Mouse (Mus musculus): ENCODE data around the gene Clec2l. TPM values are rescaled to one million over a fixed set of nuclear protein-coding genes. Genes with fewer than 3 reads are reported as not detected.

Clec2l gene
- 3.6 and 3.8 TPM in 2 replicates for polyA plus RNA-seq (2015; fragmentation: Nextera tagmentation; extraction: Ambion mirVana)

GRCm38 (mm10) chr6:38662714-38663615, at the start of gene Clec2l:
TSS of gene Clec2l (plus strand) at chr6:38663069.
- Histone ChIP-seq H3K4me2 (peak within 1 kb of the TSS; percentile 92), H3K9me3 (replicated peaks) (no peaks in the 10 kb centered on the region), H3K4me3 (peak within 1 kb of the TSS; percentile 60), H3K27ac (peak within 1 kb of the TSS; percentile 31; the same call in 1 of the 2 replicates), H3K27me3 (peaks cover 29% of the 10 kb centered on the region), H3K4me1 (peaks cover 7% of the 10 kb centered on the region; the same call in 1 of the 2 replicates), H3K9ac (peak within 1 kb of the TSS; percentile 70), H3K36me3 (ENCODE audit: poor library complexity, severe bottlenecking) (no peaks in the 10 kb centered on the region)
- ATAC-seq, result peak; percentile 89
- under 1% methylated on average over 54 of the region's 84 CpGs for WGBS

- Histone ChIP-seq H3K9ac (no peak overlapping the region), H3K4me2 (no peak overlapping the region), H3K4me1 (no peaks in the 10 kb centered on the region), H3K27me3 (no peaks in the 10 kb centered on the region), H3K9me3 (replicated peaks) (no peaks in the 10 kb centered on the region), H3K4me3 (no peak overlapping the region), H3K27ac (no peak overlapping the region), H3K36me3 (ENCODE audit: poor library complexity, severe bottlenecking) (peaks cover 34% of the 10 kb centered on the region)
- 83% methylated on average over 1 of the region's 1 CpGs for WGBS
- ATAC-seq, result no peak
These were observed 40.5 kb upstream of the Clec2l start for GRCm38 (mm10) chr6:38622406-38622805.

GRCm38 (mm10) chr6:38623457-38623856, 39.4 kb upstream of the Clec2l start:
- H3K27me3 ChIP-seq, result no peaks in the 10 kb centered on the region
- H3K9ac ChIP-seq, result no peak overlapping the region
- no peak overlapping the region for H3K4me3 ChIP-seq
- H3K4me2 ChIP-seq, result no peak overlapping the region
- no peak for ATAC-seq
- H3K36me3 ChIP-seq (ENCODE audit: poor library complexity, severe bottlenecking), result peaks cover 24% of the 10 kb centered on the region
- H3K4me1 ChIP-seq, result no peaks in the 10 kb centered on the region
- 96% methylated on average over 2 of the region's 2 CpGs for WGBS
- H3K9me3 ChIP-seq (replicated peaks), result no peaks in the 10 kb centered on the region
- H3K27ac ChIP-seq, result no peak overlapping the region

GRCm38 (mm10) chr6:38624439-38624838, 38.4 kb upstream of the Clec2l start:
- WGBS, result 84% methylated on average over 1 of the region's 1 CpGs

GRCm38 (mm10) chr6:38626086-38626485, 36.8 kb upstream of the Clec2l start:
- H3K9ac ChIP-seq, result no peak overlapping the region
- H3K4me2 ChIP-seq, result no peak overlapping the region
- no peak overlapping the region for H3K4me3 ChIP-seq
- ATAC-seq, result no peak
- no peaks in the 10 kb centered on the region for H3K4me1 ChIP-seq
- H3K27ac ChIP-seq, result no peak overlapping the region
- peaks cover 3% of the 10 kb centered on the region; the same call in 1 of the 2 replicates for H3K36me3 ChIP-seq (ENCODE audit: poor library complexity, severe bottlenecking)
- 94% methylated on average over 5 of the region's 5 CpGs for WGBS
- no peaks in the 10 kb centered on the region for H3K9me3 ChIP-seq (replicated peaks)
- no peaks in the 10 kb centered on the region for H3K27me3 ChIP-seq

More at GRCm38 (mm10) chr6:38624439-38624838, 38.4 kb upstream of the Clec2l start:
- no peak overlapping the region for H3K27ac ChIP-seq
- no peak for ATAC-seq
- no peaks in the 10 kb centered on the region for H3K27me3 ChIP-seq
- no peak overlapping the region for H3K4me2 ChIP-seq
- no peak overlapping the region for H3K9ac ChIP-seq
- no peak overlapping the region for H3K4me3 ChIP-seq
- no peaks in the 10 kb centered on the region for H3K4me1 ChIP-seq
- peaks cover 15% of the 10 kb centered on the region for H3K36me3 ChIP-seq (ENCODE audit: poor library complexity, severe bottlenecking)
- no peaks in the 10 kb centered on the region for H3K9me3 ChIP-seq (replicated peaks)

- Histone ChIP-seq H3K4me1 (no peaks in the 10 kb centered on the region), H3K27me3 (no peaks in the 10 kb centered on the region), H3K4me3 (no peak overlapping the region), H3K27ac (no peak overlapping the region), H3K9me3 (replicated peaks) (no peaks in the 10 kb centered on the region), H3K36me3 (ENCODE audit: poor library complexity, severe bottlenecking) (no peaks in the 10 kb centered on the region; the same call in 1 of the 2 replicates), H3K4me2 (no peak overlapping the region), H3K9ac (no peak overlapping the region)
- WGBS, result 98% methylated on average over 4 of the region's 4 CpGs
- ATAC-seq, result no peak
These were observed 35.8 kb upstream of the Clec2l start for GRCm38 (mm10) chr6:38627081-38627480.

GRCm38 (mm10) chr6:38627486-38627885, 35.4 kb upstream of the Clec2l start:
- WGBS, result 84% methylated on average over 4 of the region's 4 CpGs
- Histone ChIP-seq H3K4me1 (no peaks in the 10 kb centered on the region), H3K9ac (no peak overlapping the region), H3K27me3 (no peaks in the 10 kb centered on the region), H3K27ac (no peak overlapping the region), H3K4me3 (no peak overlapping the region), H3K36me3 (ENCODE audit: poor library complexity, severe bottlenecking) (no peaks in the 10 kb centered on the region; the same call in 1 of the 2 replicates), H3K9me3 (replicated peaks) (no peaks in the 10 kb centered on the region), H3K4me2 (no peak overlapping the region)
- no peak for ATAC-seq

- no peak for ATAC-seq
- H3K27me3 ChIP-seq, result peaks cover 11% of the 10 kb centered on the region
- no peaks in the 10 kb centered on the region for H3K4me1 ChIP-seq
- H3K36me3 ChIP-seq (ENCODE audit: poor library complexity, severe bottlenecking), result no peaks in the 10 kb centered on the region; the same call in 1 of the 2 replicates
- no peak overlapping the region for H3K4me2 ChIP-seq
- H3K4me3 ChIP-seq, result no peak overlapping the region
- no peak overlapping the region for H3K9ac ChIP-seq
- H3K9me3 ChIP-seq (replicated peaks), result no peaks in the 10 kb centered on the region
- WGBS, result 88% methylated on average over 1 of the region's 1 CpGs
- H3K27ac ChIP-seq, result no peak overlapping the region
These were observed 33.3 kb upstream of the Clec2l start for GRCm38 (mm10) chr6:38629556-38629955.

- H3K27ac ChIP-seq, result no peak overlapping the region
- no peaks in the 10 kb centered on the region for H3K36me3 ChIP-seq (ENCODE audit: poor library complexity, severe bottlenecking)
- H3K4me3 ChIP-seq, result no peak overlapping the region
- H3K9ac ChIP-seq, result no peak overlapping the region
- H3K27me3 ChIP-seq, result peaks cover 44% of the 10 kb centered on the region
- H3K4me2 ChIP-seq, result no peak overlapping the region
- no peak for ATAC-seq
- H3K9me3 ChIP-seq (replicated peaks), result no peaks in the 10 kb centered on the region
- 83% methylated on average over 2 of the region's 2 CpGs for WGBS
- peaks cover 23% of the 10 kb centered on the region for H3K4me1 ChIP-seq
These were observed 30.0 kb upstream of the Clec2l start for GRCm38 (mm10) chr6:38632826-38633225.

- Histone ChIP-seq H3K4me1 (peaks cover 23% of the 10 kb centered on the region), H3K4me2 (no peak overlapping the region), H3K9me3 (replicated peaks) (no peaks in the 10 kb centered on the region), H3K4me3 (no peak overlapping the region), H3K36me3 (ENCODE audit: poor library complexity, severe bottlenecking) (no peaks in the 10 kb centered on the region), H3K9ac (no peak overlapping the region), H3K27ac (no peak overlapping the region), H3K27me3 (peaks cover 57% of the 10 kb centered on the region)
- 77% methylated on average over 8 of the region's 8 CpGs for WGBS
- ATAC-seq, result no peak
These were observed 28.4 kb upstream of the Clec2l start for GRCm38 (mm10) chr6:38634461-38634860.

GRCm38 (mm10) chr6:38635941-38636851, 26.7 kb upstream of the Clec2l start:
- no peak overlapping the region for H3K27ac ChIP-seq
- peak overlapping the region; percentile 58 for H3K4me3 ChIP-seq
- H3K4me1 ChIP-seq, result peaks cover 23% of the 10 kb centered on the region
- H3K9ac ChIP-seq, result peak overlapping the region; percentile 63
- H3K27me3 ChIP-seq, result peaks cover 75% of the 10 kb centered on the region
- WGBS, result under 1% methylated on average over 55 of the region's 72 CpGs
- no peaks in the 10 kb centered on the region for H3K9me3 ChIP-seq (replicated peaks)
- H3K4me2 ChIP-seq, result peak overlapping the region; percentile 100
- ATAC-seq, result peak; percentile 76
- H3K36me3 ChIP-seq (ENCODE audit: poor library complexity, severe bottlenecking), result no peaks in the 10 kb centered on the region

Data from forebrain, embryonic 13.5 days (tissue).